Mouse (Mus musculus) frontal cortex, postnatal 25 days (tissue): ENCODE measurements around the gene Bin2.
A peak's percentile ranks its signal among the peaks of the same experiment; 100 is the strongest.
"Not testable (repeated sequence)": the region's sequence is repeated elsewhere in the genome, so short reads cannot be mapped to it uniquely, and the experiment has no call there.

Source experiments
- DNase-seq, 2 experiments: peaks; one replicate each; pipeline ENCODE4 v3.0.0; 2022; ENCODE audit warnings: low spot score in 2 of 2

The Bin2 gene

DNA sequence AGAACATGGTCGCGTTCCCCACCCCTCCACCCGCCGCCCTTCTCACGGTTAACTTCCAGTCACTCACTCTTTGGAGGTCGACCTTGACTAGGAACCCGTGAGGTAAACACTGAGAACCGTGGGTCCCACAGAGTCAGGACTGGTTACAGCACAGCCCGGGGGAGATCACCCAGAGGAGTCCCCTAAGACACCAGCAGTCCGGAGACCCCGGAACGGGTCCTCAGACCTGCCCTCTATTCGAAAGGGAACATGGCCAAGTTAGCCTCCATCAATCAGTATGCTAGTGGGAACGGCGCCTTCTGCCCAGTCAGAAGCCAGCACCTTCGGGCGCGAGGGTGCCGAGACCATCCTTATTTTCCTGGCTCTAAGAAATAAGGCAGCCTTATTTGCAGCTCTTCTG is 53.1 kb downstream of the Bin2 start:
- no peak for DNase-seq

GRCm38 (mm10) chr15:100615825-100616220 is 53.5 kb downstream of the Bin2 start:
- DNase-seq, result peak; percentile 76 to 84

- DNase-seq, result peak; percentile 91 to 94
Observed at GRCm38 (mm10) chr15:100614996-100615824, 54.1 kb downstream of the Bin2 start, which contains the start of gene Dazap2. Gene Dazap2 (plus strand): TSS chr15:100615349.

- DNase-seq, result peak in 1 of 2 experiments; percentile 49
Observed at GRCm38 (mm10) chr15:100614218-100614995, 54.9 kb downstream of the Bin2 start.

DNA sequence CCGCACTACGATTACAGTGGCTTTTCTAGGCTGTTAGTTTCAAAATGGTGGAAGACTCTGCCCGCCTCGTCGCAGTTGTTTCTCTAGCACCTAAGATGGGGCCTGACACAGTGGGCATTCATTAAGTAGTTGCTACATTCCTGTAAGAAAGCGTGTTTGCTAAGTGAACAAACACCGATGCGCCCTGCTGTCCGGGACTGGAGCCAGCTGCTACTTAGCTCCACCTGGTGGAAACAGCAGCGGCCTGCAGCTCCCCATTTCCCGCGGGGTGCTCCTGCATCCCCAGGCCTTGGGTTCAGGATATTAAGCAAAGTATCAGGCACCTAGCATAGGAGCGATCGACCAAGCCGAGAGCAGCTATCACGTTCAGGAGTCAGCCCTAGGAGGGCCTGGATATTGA is 55.8 kb downstream of the Bin2 start:
- peak; percentile 59 to 68 for DNase-seq

GRCm38 (mm10) chr15:100612432-100612831 is 56.9 kb downstream of the Bin2 start:
- no peak for DNase-seq

- no peak for DNase-seq
Observed at GRCm38 (mm10) chr15:100611951-100612350, 57.4 kb downstream of the Bin2 start.

- DNase-seq, result not testable (repeated sequence)
Observed at GRCm38 (mm10) chr15:100606677-100607076, 62.7 kb downstream of the Bin2 start.

GRCm38 (mm10) chr15:100601669-100602068 is 67.7 kb downstream of the Bin2 start:
- DNase-seq, result no peak

DNA sequence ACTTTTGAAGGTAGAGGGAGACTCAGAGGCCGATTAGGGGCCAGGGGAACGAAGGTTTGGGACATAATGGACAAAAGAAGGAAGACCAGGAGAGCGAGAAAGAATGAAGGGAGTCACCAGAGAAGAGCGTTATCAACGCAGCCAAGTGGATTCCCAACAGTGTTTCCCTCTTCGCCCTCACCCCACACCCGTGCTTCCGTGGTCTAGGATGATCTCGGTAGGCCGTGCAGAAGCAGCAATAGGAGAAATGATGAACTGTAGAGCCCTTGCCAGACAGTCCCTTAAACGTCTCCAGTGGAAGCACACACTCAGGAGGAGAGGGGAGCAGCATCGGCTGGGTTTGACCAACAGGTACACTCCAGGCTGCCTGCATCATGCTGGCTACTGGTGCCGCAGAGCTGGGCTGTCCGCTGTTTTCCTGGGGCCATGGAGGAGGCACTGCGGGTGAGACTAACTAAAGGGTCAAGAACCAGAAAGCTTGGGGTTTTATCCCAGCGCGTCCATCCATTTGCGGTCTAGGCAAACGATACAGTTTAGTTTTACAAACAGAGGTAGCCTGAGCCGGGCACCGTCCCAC is 68.6 kb downstream of the Bin2 start:
- no peak for DNase-seq

- DNase-seq, result peak; percentile 29 to 47
Observed at GRCm38 (mm10) chr15:100600047-100600695, 69.2 kb downstream of the Bin2 start.

DNA sequence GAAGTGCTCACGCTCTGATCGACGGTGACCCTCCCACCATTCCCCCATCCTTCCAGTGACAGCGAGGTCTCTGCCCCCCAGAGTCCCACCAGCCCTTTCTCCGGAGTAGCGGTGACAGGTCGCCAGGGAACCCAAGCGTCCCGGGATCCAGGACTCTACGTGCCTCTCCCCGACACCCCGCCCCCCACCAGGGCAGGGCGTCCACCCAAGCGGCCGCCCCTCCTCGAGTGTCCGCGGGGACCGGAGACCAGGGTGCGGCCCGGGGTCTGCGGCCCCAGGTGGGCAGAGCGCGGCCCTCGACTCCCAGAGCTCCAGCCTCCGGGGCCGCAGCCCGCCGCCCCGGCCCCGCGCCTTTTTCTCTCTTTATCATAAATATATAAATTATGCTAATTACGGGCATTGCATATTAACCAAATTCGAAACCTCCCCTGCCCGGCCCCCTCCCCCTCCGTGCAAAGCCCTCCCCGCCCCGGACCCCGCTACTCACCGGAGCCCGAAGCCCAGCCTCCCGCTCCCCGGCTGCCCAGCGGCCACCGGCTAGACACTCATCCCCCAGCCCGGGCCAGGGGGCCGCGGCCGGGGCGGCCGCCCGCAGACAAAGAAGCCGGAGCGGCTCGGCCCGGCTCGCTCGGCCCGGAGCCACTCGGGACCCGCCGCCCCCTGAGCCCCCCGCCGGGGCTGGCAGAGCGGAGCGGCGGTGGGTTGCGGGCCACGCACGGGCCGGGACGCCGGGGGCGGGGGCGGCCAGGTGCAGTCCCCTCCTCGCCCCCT is 69.9 kb downstream of the Bin2 start, which contains the start of gene Pou6f1:
Pou6f1 (minus strand) TSS at position 709 of the 771 bp plus-strand sequence.
- DNase-seq, result peak; percentile 15 to 16

- DNase-seq, result peak; percentile 20 to 24
Observed at GRCm38 (mm10) chr15:100598883-100599275, 70.5 kb downstream of the Bin2 start.

DNA sequence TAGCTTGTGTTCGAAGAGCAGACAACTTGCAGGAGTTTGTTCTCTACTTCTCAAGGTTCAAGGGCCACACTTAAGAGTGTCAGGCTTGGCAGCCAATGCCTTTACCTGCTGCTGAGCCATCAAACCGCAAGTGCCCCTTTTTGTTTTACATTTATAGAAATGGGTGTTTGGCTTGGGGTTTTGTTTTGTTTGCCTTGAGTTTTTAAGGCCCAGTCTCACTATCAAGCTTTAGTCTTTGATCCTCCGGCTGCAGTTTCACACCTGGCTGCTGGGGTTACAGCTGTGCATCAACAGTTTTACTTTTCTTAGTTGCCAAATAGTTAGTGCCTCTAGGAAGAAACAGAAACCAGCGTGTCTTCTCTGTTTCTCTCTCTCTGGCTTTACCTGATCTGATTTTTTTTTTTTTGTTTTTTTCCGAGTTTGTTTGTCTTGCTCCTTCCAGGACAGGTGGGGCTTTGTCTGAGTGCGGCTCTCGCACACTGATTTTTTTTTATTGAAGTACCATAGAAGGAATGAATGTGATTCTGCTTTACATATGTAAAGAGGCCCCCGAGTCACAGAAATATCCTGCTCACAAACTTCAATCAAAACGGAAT is 71.0 kb downstream of the Bin2 start:
- DNase-seq, result no peak

DNA sequence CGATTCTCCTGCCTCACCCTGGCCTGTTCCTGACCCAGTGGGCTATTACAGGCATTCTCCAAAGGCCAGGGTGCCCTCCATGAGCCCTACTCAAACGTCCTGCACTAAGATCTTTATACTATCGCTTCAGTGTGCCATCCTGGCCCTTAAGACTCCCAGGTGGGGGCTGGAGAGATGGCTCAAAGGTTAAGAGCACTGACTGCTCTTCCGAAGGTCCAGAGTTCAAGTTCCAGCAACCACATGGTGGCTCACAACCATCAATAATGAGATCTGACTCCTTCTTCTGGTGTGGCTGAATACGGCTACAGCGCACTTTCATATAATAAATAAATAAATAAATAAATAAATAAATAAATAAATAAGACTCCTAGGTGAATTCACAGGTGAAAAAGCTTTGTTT is 76.5 kb downstream of the Bin2 start:
- no peak for DNase-seq
